Mouse (Mus musculus) neural tube, embryonic 11.5 days (tissue): ENCODE data around the gene Plpp4. TPM values are rescaled to one million over a fixed set of nuclear protein-coding genes. Genes with fewer than 3 reads are reported as not detected.

Experiments
- ATAC-seq: fragments of 200-750 bp; cut with Nextera tagmentation; 2 replicates; pipeline ENCODE4 v1.8.0; 2017; ENCODE audit warnings: moderate number of reproducible peaks, mild to moderate bottlenecking, moderate TSS enrichment, moderate library complexity; ENCODE audit not compliant: insufficient read depth, low FRiP score, low TSS enrichment
- DNase-seq: peaks from one replicate; pipeline ENCODE4 v3.0.0-alpha.2; 2015; ENCODE audit warnings: low spot score
- H3K27ac ChIP-seq: fragments of 300-500 bp; sonication (generic); 2 replicates; pipeline ENCODE4 v1.5.1; 2014; ENCODE audit warnings: low read depth, mild to moderate bottlenecking, low read length
- H3K27me3 ChIP-seq: fragments of 300-500 bp; sonication (generic); 2 replicates; pipeline ENCODE4 v1.6.1; 2014; ENCODE audit warnings: mild to moderate bottlenecking, low read length, mixed read lengths; ENCODE audit not compliant: control insufficient read depth, insufficient read depth
- H3K36me3 ChIP-seq: fragments of 300-500 bp; sonication (generic); 2 replicates; pipeline ENCODE4 v1.6.1; 2014; ENCODE audit warnings: mild to moderate bottlenecking, low read length, moderate library complexity, mixed read lengths; ENCODE audit not compliant: control insufficient read depth, insufficient read depth
- H3K4me1 ChIP-seq: fragments of 300-500 bp; sonication (generic); 2 replicates; pipeline ENCODE4 v1.6.1; 2014; ENCODE audit warnings: low read length, mixed read lengths; ENCODE audit not compliant: control insufficient read depth, insufficient read depth
- H3K4me2 ChIP-seq: fragments of 300-500 bp; sonication (generic); 2 replicates; pipeline ENCODE4 v1.6.1; 2014; ENCODE audit warnings: low read depth, mild to moderate bottlenecking, moderate library complexity
- H3K4me3 ChIP-seq: fragments of 300-500 bp; sonication (generic); 2 replicates; pipeline ENCODE4 v1.5.1; 2014; ENCODE audit warnings: low read depth, low read length
- H3K9ac ChIP-seq: fragments of 300-500 bp; sonication (generic); 2 replicates; pipeline ENCODE4 v1.6.1; 2014; ENCODE audit warnings: mild to moderate bottlenecking, low read length
- H3K9me3 ChIP-seq: fragments of 300-500 bp; sonication (generic); 2 replicates; pipeline ENCODE4 v1.6.1; 2016; ENCODE audit warnings: low read length; ENCODE audit not compliant: control insufficient read depth
- WGBS: fragments of 180-500 bp; shearing (Covaris S2); extraction: QIAGEN DNeasy Blood & Tissue Kit; methylation state at CpG from one replicate; pipeline ENCODE4 v1.1.7; 2014; 5-methylcytosine and 5-hydroxymethylcytosine counted together
- polyA plus RNA-seq: library from polyadenylated mRNA; unstranded; fragments of >200 nt; fragmentation: Nextera tagmentation; extraction: Ambion mirVana; gene quantifications from 2 replicates; pipeline ENCODE4 v1.2.1, GENCODE M21; 2014

Plpp4 gene
- polyA plus RNA-seq = 0.85 and 1.0 TPM in 2 replicates

DNA sequence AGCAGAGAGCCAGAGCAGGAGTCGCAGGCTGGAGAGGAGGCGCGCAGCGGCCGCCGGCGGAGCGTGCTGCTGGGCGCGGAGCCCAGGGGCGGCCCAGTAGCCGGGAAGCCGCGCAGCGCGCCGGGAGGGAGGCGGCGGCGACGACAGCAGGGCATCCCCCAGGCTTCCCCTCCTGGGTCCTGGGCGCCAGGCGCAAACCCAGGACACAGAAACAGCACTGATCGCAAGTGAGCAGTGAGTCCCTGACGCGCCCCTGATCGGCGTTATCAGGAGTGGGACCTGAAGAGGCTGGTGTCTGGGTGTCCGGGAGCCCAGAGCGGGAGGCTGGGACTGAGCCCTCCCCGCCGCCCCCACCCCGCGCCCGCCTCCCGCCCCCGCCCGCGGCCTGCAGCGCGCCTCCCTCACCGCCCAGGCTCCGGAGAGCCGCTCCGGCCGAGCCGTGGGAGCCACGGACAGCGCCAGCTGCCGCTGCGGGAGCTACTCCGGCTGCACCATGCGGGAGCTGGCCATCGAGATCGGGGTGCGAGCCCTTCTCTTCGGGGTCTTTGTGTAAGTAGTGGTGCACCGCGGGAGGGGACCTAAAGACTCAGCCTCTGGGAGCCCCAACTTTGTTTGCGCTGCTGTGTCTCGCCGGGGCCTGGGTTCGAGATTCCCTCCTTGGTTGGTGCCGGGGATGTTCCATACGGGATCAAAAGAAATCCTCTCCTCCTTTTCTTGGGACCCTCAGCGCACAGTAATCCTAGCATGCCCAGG lies at the start of gene Plpp4:
TSS of gene Plpp4 (plus strand) at position 411 of the 753 bp plus-strand sequence.
- Histone ChIP-seq H3K4me2 (peak within 1 kb of the TSS; percentile 77), H3K4me3 (peak within 1 kb of the TSS; percentile 44), H3K9me3 (no peaks in the 10 kb centered on the region), H3K27ac (no peak within 1 kb of the TSS), H3K4me1 (no peaks in the 10 kb centered on the region), H3K36me3 (no peaks in the 10 kb centered on the region), H3K27me3 (peaks cover 20% of the 10 kb centered on the region), H3K9ac (peak within 1 kb of the TSS; percentile 42)
- DNase-seq (peak; percentile 60), ATAC-seq (peak; percentile 67; the same call in 1 of the 2 replicates)
- WGBS = under 1% methylated on average over 49 of the region's 66 CpGs

- WGBS = 87% methylated on average over 10 of the region's 10 CpGs
- no peak overlapping the region for H3K27ac ChIP-seq
- no peaks in the 10 kb centered on the region for H3K4me1 ChIP-seq
- H3K4me3 ChIP-seq = no peak overlapping the region
- H3K36me3 ChIP-seq = no peaks in the 10 kb centered on the region
- H3K27me3 ChIP-seq = no peaks in the 10 kb centered on the region
- H3K9ac ChIP-seq = no peak overlapping the region
- no peak overlapping the region for H3K4me2 ChIP-seq
- no peak for ATAC-seq
- no peaks in the 10 kb centered on the region for H3K9me3 ChIP-seq
- DNase-seq = no peak
These were observed 40.8 kb upstream of the Plpp4 start for GRCm38 (mm10) chr7:129215926-129216543.

DNA sequence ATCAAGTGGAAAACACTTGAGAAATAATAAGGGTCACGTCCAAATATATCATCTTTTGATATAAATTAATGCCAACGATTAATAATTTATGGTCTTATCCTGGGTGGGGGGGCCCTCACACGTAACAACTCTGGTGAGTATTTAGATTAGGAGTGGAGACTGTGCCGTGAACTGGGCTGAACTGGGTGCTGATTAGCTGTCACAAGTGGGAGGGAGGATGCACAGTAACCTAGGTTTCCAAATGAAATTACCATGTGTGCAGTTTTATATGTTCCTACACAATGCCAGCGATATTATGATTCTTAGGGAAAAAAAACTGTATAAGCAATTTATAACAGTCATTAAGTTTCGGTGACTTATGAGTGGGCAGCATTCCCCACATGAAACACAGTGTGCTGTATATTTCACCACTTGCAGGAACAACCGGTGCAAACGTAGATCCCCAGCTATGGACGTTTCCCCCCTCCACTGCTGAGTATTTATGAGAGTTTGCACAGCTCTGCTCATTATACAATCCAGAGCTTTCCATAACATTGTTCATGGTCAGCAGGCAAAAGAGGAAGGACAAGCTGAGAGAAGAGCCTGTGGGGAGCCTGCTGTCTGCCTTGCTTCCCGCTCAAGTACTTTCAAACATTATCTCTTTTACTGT lies 40.2 kb upstream of the Plpp4 start:
- ATAC-seq = no peak
- Histone ChIP-seq H3K9me3 (no peaks in the 10 kb centered on the region), H3K27ac (no peak overlapping the region), H3K36me3 (no peaks in the 10 kb centered on the region), H3K4me1 (no peaks in the 10 kb centered on the region), H3K4me3 (no peak overlapping the region), H3K9ac (no peak overlapping the region), H3K27me3 (no peaks in the 10 kb centered on the region), H3K4me2 (no peak overlapping the region)
- no peak for DNase-seq
- 84% methylated on average over 10 of the region's 10 CpGs for WGBS

GRCm38 (mm10) chr7:129220948-129221347 lies 35.9 kb upstream of the Plpp4 start:
- ATAC-seq (no peak), DNase-seq (no peak)
- no peak overlapping the region for H3K27ac ChIP-seq
- H3K27me3 ChIP-seq = no peaks in the 10 kb centered on the region
- no peak overlapping the region for H3K4me2 ChIP-seq
- WGBS = 83% methylated on average over 9 of the region's 9 CpGs
- H3K36me3 ChIP-seq = no peaks in the 10 kb centered on the region
- H3K4me1 ChIP-seq = no peaks in the 10 kb centered on the region
- H3K9ac ChIP-seq = no peak overlapping the region
- H3K4me3 ChIP-seq = no peak overlapping the region
- no peaks in the 10 kb centered on the region for H3K9me3 ChIP-seq

GRCm38 (mm10) chr7:129221649-129222048 lies 35.2 kb upstream of the Plpp4 start:
- DNase-seq (no peak), ATAC-seq (no peak)
- WGBS = 89% methylated on average over 3 of the region's 3 CpGs

DNA sequence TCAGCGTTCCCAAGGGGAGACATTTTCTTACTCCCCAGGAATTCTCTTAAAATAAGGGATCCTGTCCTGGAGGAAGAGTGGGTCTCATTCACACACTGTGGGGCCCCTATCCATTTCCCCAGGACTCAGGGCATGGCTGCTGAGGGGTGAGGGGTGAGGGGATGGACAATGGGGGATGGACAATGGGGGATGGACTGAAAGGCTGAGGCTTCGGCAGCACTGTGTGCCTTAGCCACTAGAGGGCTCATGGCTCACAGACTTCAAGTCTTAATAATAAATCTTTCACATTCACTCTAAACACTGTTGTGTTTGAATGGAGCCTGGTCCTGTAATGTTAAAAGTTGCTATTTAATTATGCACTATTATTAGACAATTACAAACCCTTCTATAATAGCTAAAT lies 21.4 kb upstream of the Plpp4 start:
- peak; percentile 54 for DNase-seq
- 57% methylated on average over 2 of the region's 2 CpGs for WGBS
- Histone ChIP-seq H3K36me3 (no peaks in the 10 kb centered on the region), H3K4me3 (no peak overlapping the region), H3K4me1 (no peaks in the 10 kb centered on the region), H3K27ac (no peak overlapping the region), H3K27me3 (no peaks in the 10 kb centered on the region), H3K9me3 (no peaks in the 10 kb centered on the region), H3K4me2 (no peak overlapping the region), H3K9ac (no peak overlapping the region)
- ATAC-seq = peak; percentile 61; the same call in 1 of the 2 replicates

More at GRCm38 (mm10) chr7:129221649-129222048, 35.2 kb upstream of the Plpp4 start:
- H3K4me3 ChIP-seq = no peak overlapping the region
- H3K27me3 ChIP-seq = no peaks in the 10 kb centered on the region
- H3K9me3 ChIP-seq = no peaks in the 10 kb centered on the region
- no peak overlapping the region for H3K9ac ChIP-seq
- no peaks in the 10 kb centered on the region for H3K36me3 ChIP-seq
- H3K4me1 ChIP-seq = no peaks in the 10 kb centered on the region
- no peak overlapping the region for H3K27ac ChIP-seq
- no peak overlapping the region for H3K4me2 ChIP-seq

DNA sequence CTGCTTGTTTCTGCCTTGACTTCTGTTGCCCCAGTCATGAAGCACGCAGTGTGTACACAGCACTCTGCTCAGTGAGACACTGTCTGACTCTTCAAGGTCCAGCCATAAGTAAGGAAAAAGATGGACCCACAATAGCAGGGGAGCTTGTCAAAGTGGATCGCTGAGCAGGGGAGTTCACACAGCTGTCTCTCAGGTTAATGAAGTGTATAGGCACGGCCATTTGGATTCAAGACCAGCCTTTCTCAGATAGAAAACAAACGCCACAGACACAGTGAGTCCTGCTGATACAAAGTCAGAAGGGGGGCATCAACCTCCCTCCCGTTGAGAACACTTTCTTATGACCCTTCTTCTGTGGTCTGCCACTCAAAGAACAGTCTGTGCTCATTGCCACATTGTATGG lies 20.8 kb upstream of the Plpp4 start:
- H3K27me3 ChIP-seq = no peaks in the 10 kb centered on the region
- no peak overlapping the region for H3K4me2 ChIP-seq
- WGBS = 54% methylated on average over 5 of the region's 5 CpGs
- no peaks in the 10 kb centered on the region for H3K4me1 ChIP-seq
- H3K9ac ChIP-seq = no peak overlapping the region
- no peak overlapping the region for H3K4me3 ChIP-seq
- H3K27ac ChIP-seq = no peak overlapping the region
- ATAC-seq = no peak
- H3K9me3 ChIP-seq = no peaks in the 10 kb centered on the region
- no peaks in the 10 kb centered on the region for H3K36me3 ChIP-seq
- no peak for DNase-seq

DNA sequence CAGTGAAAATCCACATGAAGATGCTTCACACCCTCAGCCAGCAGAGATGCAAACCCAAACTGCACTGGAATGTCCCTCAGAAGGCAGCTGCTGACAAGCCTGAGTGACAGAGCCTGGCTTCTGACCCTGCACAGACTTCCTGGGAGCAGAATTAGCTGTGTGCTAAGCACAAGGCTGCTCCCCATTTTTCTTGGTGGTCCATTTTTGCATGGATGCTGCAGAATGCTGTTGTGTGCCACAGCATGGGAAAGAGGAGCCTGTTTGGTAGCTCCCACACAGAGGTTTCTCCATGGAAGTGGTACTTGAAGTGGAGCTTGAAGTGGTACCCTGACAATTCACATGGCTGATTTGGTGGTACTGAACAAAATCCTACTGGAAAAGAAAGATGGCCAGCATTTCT lies 5.8 kb upstream of the Plpp4 start:
- no peak overlapping the region for H3K9ac ChIP-seq
- H3K27ac ChIP-seq = no peak overlapping the region
- no peak overlapping the region for H3K4me2 ChIP-seq
- ATAC-seq = no peak
- no peaks in the 10 kb centered on the region for H3K9me3 ChIP-seq
- H3K36me3 ChIP-seq = no peaks in the 10 kb centered on the region
- no peak overlapping the region for H3K4me3 ChIP-seq
- H3K4me1 ChIP-seq = no peaks in the 10 kb centered on the region
- H3K27me3 ChIP-seq = peaks cover 4% of the 10 kb centered on the region; the same call in 1 of the 2 replicates
- DNase-seq = no peak
